Mouse (Mus musculus) kidney, adult 9 months (tissue): ENCODE results near the gene Lonrf2.
A peak's percentile ranks its signal among the peaks of the same experiment; 100 is the strongest.

Source experiments
- DNase-seq: peaks from one replicate; pipeline ENCODE4 v3.0.0; 2022

Gene Lonrf2

DNA sequence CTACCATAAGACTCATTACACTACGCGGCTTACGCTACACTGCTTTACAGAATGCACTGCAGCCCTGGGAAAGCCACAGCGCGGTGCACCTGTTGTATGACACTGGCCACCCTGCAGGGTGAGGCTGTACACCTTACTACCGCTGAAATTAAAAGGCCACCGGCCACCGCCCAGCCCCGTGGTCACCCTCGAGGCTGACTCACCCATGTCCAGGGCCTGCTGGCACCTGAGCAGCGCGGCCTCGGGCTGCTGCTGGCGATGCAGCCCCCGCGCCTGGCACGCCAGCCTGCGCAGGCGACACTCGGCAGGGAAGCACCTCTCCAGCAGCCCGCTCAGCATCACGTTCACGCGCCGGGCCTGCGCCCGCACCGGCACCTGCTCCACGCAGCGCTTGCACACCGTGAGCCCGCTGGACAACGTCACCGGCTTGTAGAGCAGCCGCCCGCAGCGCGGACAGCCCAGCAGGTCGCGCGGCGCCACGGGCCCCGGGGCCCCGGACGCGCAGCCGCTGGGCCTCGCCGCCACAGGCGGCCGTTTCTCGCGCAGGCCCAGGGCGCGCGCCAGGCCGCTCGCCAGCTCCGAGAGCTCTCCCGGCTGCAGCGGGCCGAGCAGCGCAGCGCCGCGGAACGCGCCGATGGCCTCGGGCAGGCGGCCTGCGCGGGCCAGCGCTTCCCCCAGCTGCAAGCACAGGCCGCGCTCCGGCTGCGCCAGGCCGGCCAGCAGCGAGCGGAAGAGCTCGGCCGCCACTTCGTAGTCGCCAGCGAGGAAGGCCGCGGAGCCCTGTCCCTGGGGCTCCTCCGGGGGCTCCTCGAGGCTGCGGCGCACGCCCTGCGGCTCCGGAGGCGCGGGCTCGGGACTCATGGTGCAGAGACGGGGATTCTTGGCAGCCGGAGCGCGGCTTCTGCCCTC is 689 bp downstream of the Lonrf2 start:
- no peak for DNase-seq

DNA sequence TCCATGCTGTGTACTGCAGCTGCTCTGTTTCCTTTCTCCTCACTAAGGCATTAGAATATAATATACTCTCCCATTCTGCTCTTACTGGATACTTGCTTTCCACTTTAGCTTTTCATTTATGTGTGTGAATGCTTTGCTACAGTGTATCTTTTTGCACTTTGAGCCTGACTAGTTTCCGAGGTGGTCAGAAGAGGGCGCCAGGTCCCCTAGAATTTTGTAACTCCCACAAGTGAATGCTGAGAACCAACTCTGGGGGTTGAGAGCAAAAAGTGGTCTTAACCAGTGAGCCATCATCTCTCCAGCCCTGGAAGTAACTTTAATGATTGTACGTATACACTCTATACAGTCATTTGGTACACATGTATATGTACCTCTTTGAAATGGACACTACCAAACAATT is 1.6 kb downstream of the Lonrf2 start:
- DNase-seq: no peak

DNA sequence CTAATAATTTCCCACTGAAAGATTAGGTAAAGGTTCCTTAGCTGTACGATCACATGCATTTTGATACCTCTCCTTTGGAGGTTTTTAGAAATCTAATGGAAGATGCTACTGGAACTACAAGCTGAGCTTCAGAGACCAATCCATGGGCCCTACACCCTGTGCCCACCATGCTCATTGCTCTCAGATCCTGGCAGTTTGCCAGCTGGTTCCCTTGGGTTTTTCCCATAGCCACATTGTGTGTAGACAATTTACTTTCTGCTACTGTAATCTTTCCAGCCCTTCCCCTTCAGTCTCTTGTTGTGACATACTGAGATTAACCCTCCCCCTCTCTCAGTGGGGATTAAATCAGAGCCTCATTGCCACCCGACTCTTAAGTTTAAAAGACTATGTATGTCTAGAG is 11.6 kb downstream of the Lonrf2 start:
- no peak for DNase-seq

DNA sequence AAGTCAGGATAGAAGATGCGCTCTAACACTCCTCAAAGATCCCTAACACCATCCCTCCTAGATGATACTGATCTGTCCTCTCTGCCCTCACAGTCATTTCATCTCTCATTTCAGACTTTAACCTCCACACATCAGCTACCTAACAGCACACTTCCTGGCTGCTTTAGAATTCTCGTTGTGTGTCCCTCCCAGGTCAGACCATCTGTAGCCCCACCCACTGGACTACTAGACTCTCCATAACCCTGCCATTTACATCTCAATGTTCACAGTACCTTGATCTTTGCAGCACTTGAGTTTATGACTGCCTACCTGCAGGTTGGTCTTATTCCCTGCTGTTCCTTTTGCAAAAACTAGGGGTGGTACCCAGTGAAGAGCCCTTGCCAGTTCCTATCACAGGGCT is 12.7 kb downstream of the Lonrf2 start:
- DNase-seq: no peak

DNA sequence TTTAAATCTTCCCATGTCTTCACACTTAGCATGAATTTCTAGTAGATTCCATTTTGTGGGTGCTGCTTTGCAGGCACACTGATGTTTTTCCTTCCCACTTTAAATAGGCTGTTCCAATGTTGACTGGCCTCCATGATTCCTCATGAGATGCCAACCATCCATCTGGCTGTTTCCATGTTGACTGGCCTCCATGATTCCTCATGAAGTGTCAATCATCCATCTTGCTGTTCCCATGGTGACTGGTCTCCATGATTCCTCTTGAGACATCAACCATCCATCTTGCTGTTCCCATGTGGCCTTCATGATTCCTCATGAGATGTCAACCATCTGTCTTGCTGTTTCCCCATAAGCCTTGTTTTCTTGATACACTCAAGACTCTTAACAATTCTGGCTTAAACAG is 16.8 kb downstream of the Lonrf2 start:
- DNase-seq: no peak

DNA sequence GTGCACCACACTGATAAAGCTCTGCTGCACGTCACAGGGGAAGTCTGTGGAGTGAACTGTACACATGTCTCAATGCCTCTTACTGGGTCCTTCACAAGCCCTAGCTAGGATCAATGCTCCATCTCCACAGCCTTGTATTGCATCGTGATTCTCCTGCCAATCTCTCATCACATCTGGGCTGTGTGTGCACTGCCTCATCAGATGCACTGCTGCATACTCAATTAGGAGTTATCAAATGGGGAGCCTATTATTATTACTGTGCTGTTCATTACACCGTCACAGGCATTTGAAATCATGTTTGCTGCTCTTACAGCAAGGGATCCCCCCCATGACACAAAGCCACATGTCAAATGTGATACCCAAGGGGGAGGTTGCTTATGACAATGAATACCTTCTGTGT is 18.8 kb downstream of the Lonrf2 start:
- no peak for DNase-seq

DNA sequence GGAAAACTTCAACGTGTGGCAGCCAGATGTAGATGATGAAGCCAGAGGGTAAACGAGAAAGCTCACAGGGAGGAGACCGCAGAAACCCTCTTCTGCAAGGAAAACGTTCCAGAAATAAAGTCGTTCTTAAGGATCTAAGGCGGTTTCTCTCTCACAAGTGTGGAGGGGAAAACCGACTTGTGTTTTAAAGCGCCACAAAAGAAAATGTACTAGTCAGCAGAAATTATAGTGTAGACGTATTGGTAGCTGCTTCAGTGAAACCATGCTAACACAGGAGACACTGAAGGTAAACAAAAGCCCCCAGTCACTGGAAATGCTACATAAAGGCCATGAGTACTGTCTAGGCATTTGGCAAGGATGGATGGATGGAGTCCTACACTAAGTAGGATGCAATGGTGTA is 19.2 kb downstream of the Lonrf2 start:
- DNase-seq: no peak

DNA sequence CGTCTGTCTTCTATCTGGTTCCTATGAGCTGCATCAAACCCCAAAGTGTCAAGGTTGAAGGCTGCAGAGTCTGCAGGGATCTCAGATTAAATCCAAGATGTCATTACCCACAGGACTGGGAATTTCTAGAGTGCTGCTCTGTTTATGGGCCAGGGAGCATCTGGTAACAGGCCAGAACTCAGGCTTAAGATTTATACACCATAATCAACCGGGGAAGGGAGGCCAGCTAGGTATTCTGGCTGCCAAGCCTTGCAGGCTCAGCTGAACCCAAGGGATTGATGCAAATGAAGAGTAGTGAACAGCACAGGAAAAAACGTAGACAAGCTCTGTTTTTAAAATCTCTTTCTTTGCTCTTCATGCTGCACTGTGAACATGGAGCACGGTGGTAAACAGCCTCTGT is 20.2 kb downstream of the Lonrf2 start:
- no peak for DNase-seq

DNA sequence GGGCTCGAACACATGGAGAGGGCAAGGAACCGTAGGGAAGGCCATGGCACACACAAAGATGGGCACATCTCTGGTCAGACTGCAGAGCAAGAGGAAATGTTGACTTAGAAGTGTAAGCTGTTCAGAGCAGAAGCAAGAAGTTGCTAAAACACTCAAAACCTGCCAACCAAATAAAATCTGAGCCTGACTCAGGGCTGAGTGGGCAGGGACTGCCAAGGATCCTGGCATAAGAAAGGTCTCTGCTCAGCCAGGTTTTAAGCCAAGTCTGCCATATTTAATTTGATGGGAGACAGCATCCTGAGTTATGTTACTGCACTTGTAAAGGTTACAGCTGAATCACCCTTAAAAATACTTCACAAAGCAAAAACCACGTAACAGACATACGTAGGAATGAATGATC is 29.4 kb downstream of the Lonrf2 start:
- DNase-seq: no peak

DNA sequence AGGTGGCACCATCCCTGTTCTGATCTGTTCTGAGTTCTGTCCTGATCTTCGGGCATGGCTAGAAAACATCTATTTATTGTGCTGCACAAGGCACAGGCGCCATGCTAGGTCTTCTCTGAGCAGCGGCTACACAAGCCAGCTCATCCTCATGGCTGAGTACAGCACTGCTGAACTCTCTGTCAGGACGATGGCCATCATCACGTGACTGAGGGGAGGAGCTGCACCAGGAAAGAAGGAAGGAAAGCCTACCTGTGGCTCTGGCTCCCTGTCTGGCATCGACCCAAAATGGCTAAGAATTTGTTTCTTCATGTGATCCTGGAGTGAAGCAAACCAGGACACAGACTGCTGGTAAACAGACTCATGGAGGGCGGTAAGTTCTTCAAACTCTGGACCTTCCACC is 36.1 kb downstream of the Lonrf2 start:
- no peak for DNase-seq

DNA sequence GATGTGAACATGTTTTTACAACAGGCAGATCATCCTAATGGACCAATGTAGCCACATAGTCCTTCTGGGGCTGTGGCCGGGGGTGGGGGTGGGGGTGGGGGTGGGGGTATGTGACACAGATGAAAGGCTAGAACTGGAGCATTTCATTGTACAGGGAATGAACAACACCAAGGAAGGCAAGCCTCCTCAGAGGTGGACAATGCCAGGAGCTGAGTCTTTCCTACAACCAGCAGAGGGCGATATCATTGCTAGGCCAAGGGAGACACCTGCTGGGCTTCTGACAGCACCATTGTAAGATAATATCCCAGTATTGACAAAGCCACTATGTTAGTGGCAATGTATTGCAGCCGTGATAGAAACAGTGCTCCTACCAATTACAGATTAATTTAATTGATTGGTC is 37.2 kb downstream of the Lonrf2 start:
- peak; percentile 29 for DNase-seq

DNA sequence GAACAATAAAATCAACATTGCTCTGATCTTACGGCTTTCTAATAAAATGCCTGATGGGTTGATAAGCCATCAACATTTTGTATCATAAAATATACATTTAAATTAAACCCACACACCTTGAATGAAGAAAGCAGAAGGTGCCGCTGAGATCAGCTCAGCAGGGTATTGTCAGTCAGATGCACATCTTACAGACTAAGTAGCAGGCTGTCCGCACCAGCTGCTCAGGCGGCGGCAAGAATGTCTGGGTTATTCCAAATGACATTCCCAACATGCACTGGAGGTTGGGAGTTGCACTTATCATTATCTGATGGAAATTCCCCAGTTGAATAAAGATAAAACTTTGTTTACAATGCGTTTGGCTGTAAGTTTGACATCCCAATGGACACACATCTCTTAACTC is 39.6 kb downstream of the Lonrf2 start:
- no peak for DNase-seq

DNA sequence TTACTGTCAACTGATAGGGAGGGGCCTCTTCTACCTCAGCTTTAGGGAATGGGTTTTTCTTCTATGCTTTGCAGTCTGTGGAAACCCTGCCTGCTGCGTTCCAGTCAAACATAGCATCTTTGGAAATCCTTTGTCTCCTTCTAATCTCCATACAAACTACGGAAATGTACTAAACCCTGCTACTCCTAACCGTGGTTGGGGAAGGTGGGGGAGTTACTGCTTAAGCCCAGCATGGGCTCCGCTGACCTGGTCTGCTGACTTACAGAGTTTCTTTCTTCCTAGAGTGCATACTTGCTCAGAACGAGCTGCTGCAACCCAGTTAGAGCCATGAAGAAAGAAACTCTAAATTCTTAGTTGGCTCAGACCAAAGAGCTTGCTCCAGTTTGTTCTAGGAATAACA is 41.0 kb downstream of the Lonrf2 start:
- no peak for DNase-seq

DNA sequence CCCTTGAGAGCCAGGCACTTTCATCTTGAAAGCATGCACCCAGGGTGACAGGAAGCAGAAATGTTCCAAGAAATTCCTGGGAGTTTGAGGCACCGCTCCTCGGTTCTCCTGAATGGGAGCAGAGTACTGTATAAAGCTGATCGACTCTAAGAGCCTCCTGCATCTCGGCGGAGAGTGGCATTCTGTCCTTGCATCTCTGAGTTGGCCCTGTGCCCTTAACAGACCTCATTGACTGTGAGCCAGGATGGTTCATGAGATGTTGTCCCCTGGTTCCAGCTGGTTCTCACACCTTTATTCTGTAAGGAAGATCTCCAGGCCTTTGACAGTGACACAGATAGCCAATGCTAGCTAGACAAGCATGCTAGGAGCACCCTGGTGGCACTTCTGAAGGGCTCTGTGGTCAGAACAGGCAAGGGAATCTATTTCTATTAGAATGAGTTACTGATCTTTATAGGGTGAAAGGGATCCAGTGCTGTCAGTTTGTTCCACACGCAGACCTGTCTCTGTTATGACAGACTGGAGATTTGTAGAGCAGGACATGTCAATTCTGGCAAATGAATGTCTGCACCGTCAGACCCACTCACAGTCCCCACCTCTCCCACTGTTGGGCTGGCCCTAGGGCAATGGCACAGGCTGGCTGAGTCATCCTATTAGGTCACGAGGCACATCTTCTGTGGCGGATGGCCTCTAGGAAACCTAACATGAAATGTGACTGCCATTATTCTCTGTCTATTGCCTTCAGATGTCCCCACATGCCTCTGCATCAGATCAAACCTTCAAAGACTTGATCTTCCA is 45.3 kb downstream of the Lonrf2 start:
- no peak for DNase-seq

DNA sequence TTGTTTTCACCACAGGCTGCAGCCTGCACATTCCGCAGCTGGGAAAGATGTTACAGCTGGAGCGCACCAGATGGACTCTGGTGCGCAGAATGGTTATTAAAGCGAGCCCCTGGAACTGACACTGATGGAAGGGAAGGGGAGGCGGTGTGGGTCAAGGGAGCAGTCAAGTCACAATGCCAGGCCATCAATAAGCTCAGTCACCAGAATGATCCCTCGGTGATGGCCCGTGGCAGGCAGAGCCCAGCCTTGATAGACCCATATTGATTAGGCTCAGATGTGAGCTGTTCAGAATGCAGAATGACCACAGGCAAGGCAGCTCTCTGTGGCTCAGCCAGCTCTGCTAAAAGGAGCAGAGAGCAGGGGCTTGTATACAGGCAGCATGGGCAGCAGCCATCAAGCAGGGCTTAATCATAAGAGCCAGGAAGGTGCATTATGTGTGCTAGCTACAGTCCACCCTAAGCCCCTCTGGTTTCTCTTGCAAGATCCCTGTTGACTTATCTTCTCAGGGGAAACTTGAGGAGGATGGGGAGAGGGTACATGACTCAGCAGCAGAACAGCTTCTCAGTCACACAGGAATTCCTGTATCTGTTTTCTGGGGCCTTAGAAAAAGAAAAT is 46.4 kb downstream of the Lonrf2 start:
- no peak for DNase-seq

DNA sequence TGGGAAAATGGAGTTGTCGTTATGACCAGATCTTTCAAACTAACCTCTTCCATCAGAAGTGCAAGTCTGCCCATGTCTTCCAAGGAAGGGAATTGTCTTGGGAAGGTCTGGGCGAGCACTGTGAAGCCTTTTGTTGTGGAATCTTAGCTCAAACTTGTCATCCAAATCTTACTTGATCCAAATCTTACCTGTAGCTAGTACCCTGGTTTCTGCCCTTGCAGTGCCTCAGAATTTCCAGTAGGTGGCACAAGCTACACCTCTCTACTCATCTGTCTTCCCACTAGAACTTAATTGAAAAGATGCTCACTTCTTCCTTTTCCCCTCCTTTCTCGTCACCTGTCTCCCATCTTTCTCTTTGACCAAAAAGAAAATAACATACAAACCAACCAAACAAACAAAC is 47.6 kb downstream of the Lonrf2 start:
- no peak for DNase-seq

DNA sequence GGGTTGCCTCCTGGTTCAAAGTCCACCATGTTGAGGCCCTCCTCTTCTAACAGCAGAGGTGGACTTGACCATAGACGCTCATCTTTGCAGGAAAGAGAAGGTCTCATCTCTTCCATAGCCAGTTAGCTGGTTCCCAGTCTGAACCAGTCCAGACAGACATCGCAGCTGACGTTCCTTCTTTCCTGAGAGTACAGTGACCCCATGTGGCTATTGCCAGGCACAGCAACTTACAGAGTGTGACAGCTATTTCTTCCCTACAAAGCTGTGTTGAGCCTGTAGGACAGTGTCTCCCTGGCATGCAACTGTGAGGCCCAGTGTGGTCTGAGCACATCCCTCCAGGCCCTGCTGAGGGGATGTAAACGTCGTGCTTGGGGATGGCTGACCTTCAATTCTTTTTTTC is 49.1 kb downstream of the Lonrf2 start:
- peak; percentile 44 for DNase-seq

DNA sequence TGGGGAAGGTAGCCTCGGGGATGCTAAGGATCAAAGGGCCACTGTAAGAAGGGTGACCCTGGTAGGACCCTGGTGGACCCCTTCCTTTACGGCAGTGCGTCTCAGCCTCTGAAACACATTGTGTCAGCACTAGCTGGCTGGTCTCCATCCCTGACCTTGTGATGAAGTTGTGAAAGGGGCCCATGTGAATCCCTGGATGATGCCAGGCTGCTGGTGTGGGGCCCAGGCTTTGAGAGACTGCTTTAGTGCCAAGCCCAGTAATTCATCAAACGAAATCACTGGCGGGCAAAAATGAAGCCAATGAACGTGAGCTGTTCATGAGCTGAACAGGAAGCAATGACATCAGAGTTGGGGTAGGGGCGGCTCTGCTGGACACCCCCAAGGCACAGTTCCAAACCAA is 50.2 kb downstream of the Lonrf2 start:
- no peak for DNase-seq

DNA sequence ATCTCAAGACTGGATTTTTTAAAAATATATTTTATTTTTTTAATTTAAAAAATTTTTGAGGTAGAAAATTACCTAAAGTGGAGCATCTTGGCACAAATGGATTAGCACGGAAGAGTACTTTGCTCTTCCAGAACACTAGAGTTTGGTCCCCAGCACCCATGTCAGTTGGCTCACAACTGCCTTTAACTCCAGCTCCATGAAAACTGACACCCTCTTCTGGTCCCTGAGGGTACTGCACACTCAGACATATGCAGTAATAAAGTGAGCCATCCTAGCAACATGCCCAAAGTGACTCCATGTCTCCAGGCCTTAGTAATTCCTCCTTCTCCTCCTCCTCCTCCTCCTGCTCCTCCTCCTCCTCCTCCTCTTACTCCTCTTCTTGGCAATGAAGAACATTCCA is 58.2 kb downstream of the Lonrf2 start:
- DNase-seq: no peak

DNA sequence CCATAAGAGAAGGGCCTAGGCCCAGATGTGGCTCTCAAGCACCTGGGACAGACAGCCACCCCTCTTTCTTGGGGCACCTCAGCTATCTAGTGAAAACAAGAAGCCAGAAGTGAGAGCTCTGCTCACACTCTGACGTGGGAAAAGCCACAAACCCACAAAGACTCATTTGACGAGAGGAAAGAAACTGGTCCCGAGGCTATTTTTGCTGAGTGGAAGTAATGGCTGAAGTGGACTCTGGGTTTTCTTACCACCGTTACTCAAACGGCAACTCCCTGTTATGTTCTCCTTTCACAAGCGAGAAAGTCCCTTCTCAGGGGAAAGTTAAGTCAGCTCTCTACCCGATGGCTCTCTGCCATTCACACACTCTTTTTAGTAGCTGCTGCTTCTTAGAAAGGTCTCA is 59.0 kb downstream of the Lonrf2 start:
- no peak for DNase-seq

DNA sequence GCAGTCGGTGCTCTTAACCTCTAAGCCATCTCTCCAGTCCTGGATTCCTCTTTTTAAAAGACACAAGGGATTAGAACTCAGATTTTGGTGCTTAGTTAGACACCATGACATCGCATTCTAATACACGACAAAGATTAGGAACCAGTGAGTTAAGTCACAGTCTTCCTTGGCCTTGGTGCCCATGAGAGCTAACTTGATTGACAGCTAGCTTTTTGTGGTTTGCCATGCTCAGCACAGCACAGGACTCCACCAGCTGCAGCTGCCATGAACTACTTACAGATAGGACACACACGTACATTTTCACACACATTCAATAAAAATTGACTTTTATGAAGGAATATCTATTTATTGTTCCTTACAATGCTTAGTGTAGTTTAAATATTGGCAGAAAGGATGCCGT is 60.8 kb downstream of the Lonrf2 start:
- DNase-seq: no peak

DNA sequence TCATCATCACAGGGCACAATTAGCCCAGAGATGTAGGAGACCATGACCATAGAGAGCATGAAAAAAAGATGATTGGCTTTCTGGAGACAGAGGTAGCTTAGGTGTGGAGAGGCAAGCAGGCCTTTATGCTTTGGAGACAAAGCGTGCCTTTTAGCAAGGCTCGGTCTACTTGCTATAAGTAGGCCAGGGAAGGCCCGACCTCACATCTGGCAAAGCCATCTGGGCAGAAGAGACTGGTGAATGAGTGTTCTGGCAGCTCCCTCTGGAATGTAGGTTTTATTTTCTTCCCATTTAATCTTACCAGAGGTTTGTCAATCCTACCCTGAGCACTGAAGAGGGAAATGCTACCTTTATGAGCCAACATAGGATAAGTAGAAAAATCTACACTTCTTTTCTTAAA is 65.8 kb downstream of the Lonrf2 start:
- DNase-seq: no peak

DNA sequence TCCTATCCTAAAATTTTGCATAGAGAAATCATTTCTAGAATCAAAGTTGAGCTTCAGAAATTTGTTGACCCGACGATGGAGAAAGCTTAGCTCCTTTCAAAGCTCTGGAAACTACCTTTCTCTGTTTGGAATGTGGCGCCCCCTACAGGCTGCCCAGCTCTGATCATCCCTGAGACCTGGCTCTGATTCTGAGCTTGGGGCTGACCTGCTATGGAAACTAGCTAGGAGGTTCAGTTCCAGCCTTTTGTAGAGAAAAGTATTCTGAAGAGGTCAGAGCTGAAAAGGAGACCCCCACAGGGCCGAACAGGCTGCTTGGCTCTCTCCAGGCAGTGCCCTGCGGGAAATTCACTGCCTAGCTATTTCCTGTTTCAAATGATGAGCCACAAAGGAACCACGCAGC is 66.6 kb downstream of the Lonrf2 start:
- peak; percentile 15 for DNase-seq

DNA sequence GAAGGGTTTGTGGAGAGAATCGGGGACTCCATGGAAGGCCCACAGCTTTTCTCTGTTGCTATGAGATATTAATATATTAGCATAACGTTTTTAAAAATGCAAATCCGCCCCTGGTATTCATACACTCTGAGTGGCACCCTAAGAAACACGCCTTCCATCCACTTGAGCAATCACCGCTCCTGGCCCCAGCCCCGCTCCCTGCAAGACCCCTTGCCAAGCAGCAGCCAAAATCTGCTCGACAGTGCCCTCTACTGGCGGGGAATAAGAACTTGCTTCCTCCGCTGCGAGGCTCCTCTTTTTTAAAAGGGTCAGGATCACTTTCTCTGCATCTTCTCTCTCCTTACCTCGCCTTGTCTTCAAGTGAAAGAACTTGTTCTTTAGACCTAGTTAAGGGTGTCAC is 68.7 kb downstream of the Lonrf2 start:
- DNase-seq: peak; percentile 33
